Mouse (Mus musculus): ENCODE results near the gene Traf2. TPM values are rescaled to one million over a fixed set of nuclear protein-coding genes. Genes with fewer than 3 reads are reported as not detected.

Gene Traf2
- polyA plus RNA-seq, 1 experiment from 2014 or later = 34.1 TPM

GRCm38 (mm10) chr2:25469969-25470368, 76.8 kb downstream of the Traf2 start, which contains the start of gene Ptgds:
Gene Ptgds (minus strand): TSS chr2:25470046.
- no peak within 1 kb of the TSS for H3K27ac ChIP-seq (ENCODE audit: low read length)
- no peak for ATAC-seq
- H3K4me2 ChIP-seq (ENCODE audit: low read depth, low read length) = no peak within 1 kb of the TSS
- H3K36me3 ChIP-seq (ENCODE audit: control insufficient read depth, insufficient read depth, low read length) = no peaks in the 10 kb centered on the region
- H3K9ac ChIP-seq (ENCODE audit: low read depth, low read length) = no peak within 1 kb of the TSS
- H3K4me1 ChIP-seq (ENCODE audit: control insufficient read depth, insufficient read depth, low read length) = peaks cover 10% of the 10 kb centered on the region
- no peaks in the 10 kb centered on the region for H3K9me3 ChIP-seq (ENCODE audit: control insufficient read depth, low read length)
- H3K27me3 ChIP-seq (replicated peaks; ENCODE audit: control insufficient read depth, insufficient read depth, low read length) = no peaks in the 10 kb centered on the region
- no peak within 1 kb of the TSS for H3K4me3 ChIP-seq (ENCODE audit: low read length)
- WGBS = 47% methylated on average over 6 of the region's 6 CpGs

- Histone ChIP-seq H3K4me2 (ENCODE audit: low read depth, low read length) (no peak overlapping the region), H3K36me3 (ENCODE audit: control insufficient read depth, insufficient read depth, low read length) (no peaks in the 10 kb centered on the region), H3K9me3 (ENCODE audit: control insufficient read depth, low read length) (no peaks in the 10 kb centered on the region), H3K4me3 (ENCODE audit: low read length) (no peak overlapping the region), H3K27ac (ENCODE audit: low read length) (no peak overlapping the region), H3K27me3 (replicated peaks; ENCODE audit: control insufficient read depth, insufficient read depth, low read length) (no peaks in the 10 kb centered on the region), H3K9ac (ENCODE audit: low read depth, low read length) (no peak overlapping the region), H3K4me1 (ENCODE audit: control insufficient read depth, insufficient read depth, low read length) (peaks cover 10% of the 10 kb centered on the region)
- 80% methylated on average over 10 of the region's 10 CpGs for WGBS
- 0 out of 2 replicates have a peak, but pooled peaks have one; percentile 10 for ATAC-seq
Measured at GRCm38 (mm10) chr2:25468962-25469915, 77.5 kb downstream of the Traf2 start.

Other genes starting within 250 kb of the Traf2 start
- 1.7 and 2.1 TPM in 2 replicates for gene Grin1, start 227.8 kb downstream of the Traf2 start, polyA plus RNA-seq (2015; fragmentation: Nextera tagmentation; extraction: Ambion mirVana)
- gene Man1b1, start 214.6 kb downstream of the Traf2 start, polyA plus RNA-seq (2015; fragmentation: Nextera tagmentation; extraction: Ambion mirVana) = 36.7 and 43.2 TPM in 2 replicates
- 74.4 and 104 TPM in 2 replicates for gene Dpp7, start 190.6 kb downstream of the Traf2 start, polyA plus RNA-seq (2015; fragmentation: Nextera tagmentation; extraction: Ambion mirVana)
- 196 and 259 TPM in 2 replicates for gene Uap1l1, start 181.3 kb downstream of the Traf2 start, polyA plus RNA-seq (2015; fragmentation: Nextera tagmentation; extraction: Ambion mirVana)
- 56.7 and 66.4 TPM in 2 replicates for gene Sapcd2, start 174.6 kb downstream of the Traf2 start, polyA plus RNA-seq (2015; fragmentation: Nextera tagmentation; extraction: Ambion mirVana)
- gene Entpd2, start 151.1 kb downstream of the Traf2 start, polyA plus RNA-seq (2015; fragmentation: Nextera tagmentation; extraction: Ambion mirVana) = 23.7 and 27.4 TPM in 2 replicates
- 48.9 and 51.1 TPM in 2 replicates for gene Npdc1, start 147.6 kb downstream of the Traf2 start, polyA plus RNA-seq (2015; fragmentation: Nextera tagmentation; extraction: Ambion mirVana)
- 0.13 and 0.33 TPM in 2 replicates for gene Fut7, start 123.7 kb downstream of the Traf2 start, polyA plus RNA-seq (2015; fragmentation: Nextera tagmentation; extraction: Ambion mirVana)
- 2.1 and 2.8 TPM in 2 replicates for gene Abca2, start 118.2 kb downstream of the Traf2 start, polyA plus RNA-seq (2015; fragmentation: Nextera tagmentation; extraction: Ambion mirVana)
- 2.6 and 2.7 TPM in 2 replicates for gene Clic3, start 90.1 kb downstream of the Traf2 start, polyA plus RNA-seq (2015; fragmentation: Nextera tagmentation; extraction: Ambion mirVana)
- gene Paxx, start 85.8 kb downstream of the Traf2 start, polyA plus RNA-seq (2015; fragmentation: Nextera tagmentation; extraction: Ambion mirVana) = 31.5 and 37.4 TPM in 2 replicates
- gene Ptgds, start 76.9 kb downstream of the Traf2 start, polyA plus RNA-seq (2015; fragmentation: Nextera tagmentation; extraction: Ambion mirVana) = 4.0 and 4.5 TPM in 2 replicates
- gene Lcn12, start 53.0 kb downstream of the Traf2 start, polyA plus RNA-seq (2015; fragmentation: Nextera tagmentation; extraction: Ambion mirVana) = 0.32 TPM in 1 of 2 replicates, not detected in the other
- 70.2 and 71.9 TPM in 2 replicates for gene Fbxw5, start 46.2 kb downstream of the Traf2 start, polyA plus RNA-seq (2015; fragmentation: Nextera tagmentation; extraction: Ambion mirVana)
- 6.8 and 8.5 TPM in 2 replicates for gene C8g, start 45.2 kb downstream of the Traf2 start, polyA plus RNA-seq (2015; fragmentation: Nextera tagmentation; extraction: Ambion mirVana)
- 343 and 364 TPM in 2 replicates for gene Edf1, start 10.9 kb upstream of the Traf2 start, polyA plus RNA-seq (2015; fragmentation: Nextera tagmentation; extraction: Ambion mirVana)
- 582 and 797 TPM in 2 replicates for gene Mamdc4, start 27.9 kb upstream of the Traf2 start, polyA plus RNA-seq (2015; fragmentation: Nextera tagmentation; extraction: Ambion mirVana)
- gene Phpt1, start 28.3 kb upstream of the Traf2 start, polyA plus RNA-seq (2015; fragmentation: Nextera tagmentation; extraction: Ambion mirVana) = 145 and 176 TPM in 2 replicates
- 0.93 and 1.4 TPM in 2 replicates for gene Ajm1, start 34.8 kb upstream of the Traf2 start, polyA plus RNA-seq (2015; fragmentation: Nextera tagmentation; extraction: Ambion mirVana)
- 45.8 and 52.7 TPM in 2 replicates for gene Rabl6, start 61.6 kb upstream of the Traf2 start, polyA plus RNA-seq (2015; fragmentation: Nextera tagmentation; extraction: Ambion mirVana)
- 0.12 and 0.18 TPM in 2 replicates for gene Ccdc183, start 70.7 kb upstream of the Traf2 start, polyA plus RNA-seq (2015; fragmentation: Nextera tagmentation; extraction: Ambion mirVana)
- gene Tmem141, start 75.1 kb upstream of the Traf2 start, polyA plus RNA-seq (2015; fragmentation: Nextera tagmentation; extraction: Ambion mirVana) = 25.4 and 26.6 TPM in 2 replicates
- 6.6 and 7.1 TPM in 2 replicates for gene Fcna, start 81.1 kb upstream of the Traf2 start, polyA plus RNA-seq (2015; fragmentation: Nextera tagmentation; extraction: Ambion mirVana)
- not detected in 2 replicates for gene Lcn8, start 106.2 kb upstream of the Traf2 start, polyA plus RNA-seq (2015; fragmentation: Nextera tagmentation; extraction: Ambion mirVana)
- gene Lcn5, start 111.0 kb upstream of the Traf2 start, polyA plus RNA-seq (2015; fragmentation: Nextera tagmentation; extraction: Ambion mirVana) = not detected in 2 replicates
- gene Lcn6, start 129.8 kb upstream of the Traf2 start, polyA plus RNA-seq (2015; fragmentation: Nextera tagmentation; extraction: Ambion mirVana) = not detected in 2 replicates
- gene Lcn10, start 135.8 kb upstream of the Traf2 start, polyA plus RNA-seq (2015; fragmentation: Nextera tagmentation; extraction: Ambion mirVana) = not detected in 2 replicates
- gene Obp2a, start 153.1 kb upstream of the Traf2 start, polyA plus RNA-seq (2015; fragmentation: Nextera tagmentation; extraction: Ambion mirVana) = not detected in 2 replicates
- gene Bmyc, start 159.8 kb upstream of the Traf2 start, polyA plus RNA-seq (2015; fragmentation: Nextera tagmentation; extraction: Ambion mirVana) = 82.8 and 94.2 TPM in 2 replicates
- gene Obp2b, start 190.1 kb upstream of the Traf2 start, polyA plus RNA-seq (2015; fragmentation: Nextera tagmentation; extraction: Ambion mirVana) = not detected in 2 replicates
- not detected in 2 replicates for gene Lcn3, start 218.6 kb upstream of the Traf2 start, polyA plus RNA-seq (2015; fragmentation: Nextera tagmentation; extraction: Ambion mirVana)
- gene Lcn11, start 230.1 kb upstream of the Traf2 start, polyA plus RNA-seq (2015; fragmentation: Nextera tagmentation; extraction: Ambion mirVana) = not detected in 2 replicates
- gene Gm13539, start 235.3 kb upstream of the Traf2 start, polyA plus RNA-seq (2015; fragmentation: Nextera tagmentation; extraction: Ambion mirVana) = not detected in 2 replicates

Data from intestine, embryonic 16.5 days (tissue).